8 mouse cellular contexts compared by ENCODE assay signal in genomic region chr3:31093196-31093595, GRCm38 (mm10). TPM values are rescaled to one million over a fixed set of nuclear protein-coding genes. Genes with fewer than 3 reads are reported as not detected.
DNase-seq lines count a peak whose midpoint lies in the region; ATAC-seq and TF ChIP-seq lines count a peak whose summit lies in the region.

No protein-coding gene starts in this region.

- H3K36me3 ChIP-seq in spleen, adult 2 months (ENCODE audit: control insufficient read depth, insufficient read depth, low read length): no peaks in the 10 kb centered on the region
- H3K36me3 ChIP-seq in heart, embryonic 12.5 days: 0 out of 2 replicates have a peak, but pooled peaks cover 7% of the 10 kb centered on the region
- no peaks in the 10 kb centered on the region for H3K36me3 ChIP-seq in lung, embryonic 16.5 days (ENCODE audit: control insufficient read depth, insufficient read depth, low read length)

- H3K4me2 ChIP-seq in heart, embryonic 12.5 days: peak overlapping the region; percentile 79
- peak overlapping the region; percentile 76 for H3K4me2 ChIP-seq in lung, embryonic 16.5 days (ENCODE audit: low read depth, low read length)

- no peak for ATAC-seq in heart, embryonic 12.5 days (ENCODE audit: insufficient number of reproducible peaks, low FRiP score)
- no peak for ATAC-seq in lung, embryonic 16.5 days (ENCODE audit: low read depth)

- H3K27me3 ChIP-seq in spleen, adult 2 months (ENCODE audit: control insufficient read depth, insufficient read depth, low read length): no peaks in the 10 kb centered on the region
- H3K27me3 ChIP-seq in heart, embryonic 12.5 days (replicated peaks): no peaks in the 10 kb centered on the region
- no peaks in the 10 kb centered on the region for H3K27me3 ChIP-seq in lung, embryonic 16.5 days (ENCODE audit: control insufficient read depth, insufficient read depth, low read depth, low read length)

- TF ChIP-seq CTCF in spleen, adult 2 months (IDR thresholded peaks at IDR 0.05; ENCODE audit: extremely low read depth, insufficient read depth, insufficient read length, insufficient replicate concordance): no peak
- no peak for TF ChIP-seq CTCF in cortical plate, adult 2 months (IDR thresholded peaks at IDR 0.05; ENCODE audit: extremely low read depth, insufficient read depth, low read length)

- no peaks in the 10 kb centered on the region for H3K9me3 ChIP-seq in heart, embryonic 12.5 days (replicated peaks)
- no peaks in the 10 kb centered on the region for H3K9me3 ChIP-seq in lung, embryonic 16.5 days (ENCODE audit: control insufficient read depth, low read length)

- H3K4me3 ChIP-seq in spleen, adult 2 months (ENCODE audit: extremely low read depth, insufficient read depth, insufficient read length): peak overlapping the region; percentile 44; the same call in 1 of the 2 replicates
- peak overlapping the region; percentile 81; the same call in 1 of the 2 replicates for H3K4me3 ChIP-seq in cortical plate, adult 2 months (ENCODE audit: insufficient read depth, low read length)
- peak overlapping the region; percentile 94 for H3K4me3 ChIP-seq in heart, embryonic 12.5 days
- H3K4me3 ChIP-seq in lung, embryonic 16.5 days (ENCODE audit: low read length): peak overlapping the region; percentile 73

- 10% methylated on average over 13 of the region's 13 CpGs for WGBS in spleen, adult 2 months
- WGBS in heart, embryonic 12.5 days: 5% methylated on average over 13 of the region's 13 CpGs
- 7% methylated on average over 13 of the region's 13 CpGs for WGBS in lung, embryonic 16.5 days

- peak overlapping the region; percentile 100 for H3K27ac ChIP-seq in spleen, adult 2 months (ENCODE audit: insufficient read depth, low read length)
- no peak overlapping the region for H3K27ac ChIP-seq in cortical plate, adult 2 months (ENCODE audit: insufficient read depth, low read length)
- peak overlapping the region; percentile 99 for H3K27ac ChIP-seq in heart, embryonic 12.5 days (ENCODE audit: poor library complexity, severe bottlenecking)
- peak overlapping the region; percentile 99 for H3K27ac ChIP-seq in lung, embryonic 16.5 days (ENCODE audit: low read length)

- no peak for DNase-seq in spleen, adult 2 months (ENCODE audit: low read depth in 1 of 2, low spot score in 2 of 2)
- DNase-seq in spleen, adult 12 weeks (ENCODE audit: low spot score): no peak
- peak; percentile 75 for DNase-seq in layer of hippocampus, adult 9-10 months (ENCODE audit: low spot score)
- peak; percentile 61 for DNase-seq in right cerebral cortex, postnatal 25 days
- DNase-seq in urinary bladder, postnatal 14 days (ENCODE audit: low spot score): no peak

- H3K4me1 ChIP-seq in spleen, adult 2 months (ENCODE audit: control insufficient read depth, insufficient read depth, insufficient read length): peaks cover 26% of the 10 kb centered on the region
- peaks cover 6% of the 10 kb centered on the region for H3K4me1 ChIP-seq in cortical plate, adult 2 months (ENCODE audit: control insufficient read depth, insufficient read depth, low read length)
- H3K4me1 ChIP-seq in heart, embryonic 12.5 days (replicated peaks): peaks cover 25% of the 10 kb centered on the region
- peaks cover 21% of the 10 kb centered on the region for H3K4me1 ChIP-seq in lung, embryonic 16.5 days (replicated peaks; ENCODE audit: control insufficient read depth, insufficient read depth, low read length)

- H3K9ac ChIP-seq in heart, embryonic 12.5 days: peak overlapping the region; percentile 44
- H3K9ac ChIP-seq in lung, embryonic 16.5 days (ENCODE audit: low read length): peak overlapping the region; percentile 82

- no peak for TF ChIP-seq POLR2A in spleen, adult 2 months (IDR thresholded peaks at IDR 0.05; ENCODE audit: low read depth, low read length)
- no peak for TF ChIP-seq POLR2A in cortical plate, adult 2 months (IDR thresholded peaks at IDR 0.05; ENCODE audit: extremely low read depth, insufficient read depth, low read length)

RNA-seq across cellular contexts. Expression of gene Skil, which starts 1.7 kb away (rescaled TPM):
- 4.7 and 5.5 TPM in 2 replicates for polyA plus RNA-seq in spleen, adult 2 months (2012; rRNA removed)
- polyA plus RNA-seq in cortical plate, adult 2 months (2012; rRNA removed): 23.5 and 24.2 TPM in 2 replicates
- polyA plus RNA-seq in heart, embryonic 12.5 days (2016; fragmentation: Nextera tagmentation; extraction: Ambion mirVana): 30.2 and 30.3 TPM in 2 replicates
- polyA plus RNA-seq in lung, embryonic 16.5 days (2015; fragmentation: Nextera tagmentation; extraction: Ambion mirVana): 20.6 and 22.2 TPM in 2 replicates

RNA-seq across cellular contexts. Expression of gene Cldn11, which starts 56.5 kb away (rescaled TPM):
- 0.06 TPM in 1 of 2 replicates, not detected in the other for polyA plus RNA-seq in spleen, adult 2 months (2012; rRNA removed)
- 267 and 352 TPM in 2 replicates for polyA plus RNA-seq in cortical plate, adult 2 months (2012; rRNA removed)
- 4.6 and 4.7 TPM in 2 replicates for polyA plus RNA-seq in heart, embryonic 12.5 days (2016; fragmentation: Nextera tagmentation; extraction: Ambion mirVana)
- 5.0 and 5.8 TPM in 2 replicates for polyA plus RNA-seq in lung, embryonic 16.5 days (2015; fragmentation: Nextera tagmentation; extraction: Ambion mirVana)

Comparison
In these comparisons a context has a peak if more than half of its experiments do, and no peak if none do; other contexts are left out.
1. DNase-seq: peak in layer of hippocampus, adult 9-10 months (single experiment) and right cerebral cortex, postnatal 25 days (single experiment); none in spleen, adult 2 months (0 of 2), spleen, adult 12 weeks (single experiment) and urinary bladder, postnatal 14 days (single experiment).
2. H3K4me3 ChIP-seq: peak in every context shown above with its lines; median percentile 94 in heart, embryonic 12.5 days; 81 in cortical plate, adult 2 months; 73 in lung, embryonic 16.5 days; 44 in spleen, adult 2 months.
3. RNA of gene Cldn11, which starts 56.5 kb away (polyA plus RNA-seq): 267 to 352 TPM in cortical plate, adult 2 months; 5.0 to 5.8 TPM in lung, embryonic 16.5 days, 4.6 to 4.7 TPM in heart, embryonic 12.5 days and 0.06 TPM in spleen, adult 2 months; every median in the first group is over 10 times any median in the second.